Mouse (Mus musculus) hindbrain, postnatal 0 days (tissue): ENCODE data around the gene Slc39a8. TPM values are rescaled to one million over a fixed set of nuclear protein-coding genes. Genes with fewer than 3 reads are reported as not detected.

Source experiments
- ATAC-seq: fragments of 200-750 bp; cut with Nextera tagmentation; 2 replicates; pipeline ENCODE4 v1.8.0; 2017; ENCODE audit warnings: mild to moderate bottlenecking, moderate TSS enrichment, moderate library complexity
- DNase-seq: peaks from one replicate; pipeline ENCODE4 v3.0.0-alpha.2; 2015; ENCODE audit warnings: low spot score
- H3K27ac ChIP-seq: fragments of 300-500 bp; sonication (generic); 2 replicates; pipeline ENCODE4 v1.5.1; 2014; ENCODE audit warnings: mild to moderate bottlenecking
- H3K27me3 ChIP-seq: fragments of 300-500 bp; sonication (generic); 2 replicates; pipeline ENCODE4 v1.6.1; 2014; ENCODE audit warnings: low read length, mixed read lengths; ENCODE audit not compliant: insufficient read depth
- H3K36me3 ChIP-seq: fragments of 300-500 bp; sonication (generic); 2 replicates; pipeline ENCODE4 v1.6.1; 2014; ENCODE audit warnings: low read length, mixed read lengths; ENCODE audit not compliant: insufficient read depth
- H3K4me1 ChIP-seq: fragments of 300-500 bp; sonication (generic); 2 replicates; pipeline ENCODE4 v1.6.1; 2014; ENCODE audit warnings: antibody characterized with exemption, low read length, mixed read lengths; ENCODE audit not compliant: insufficient read depth
- H3K4me2 ChIP-seq: fragments of 300-500 bp; sonication (generic); 2 replicates; pipeline ENCODE4 v1.6.1; 2014; ENCODE audit warnings: low read depth, mild to moderate bottlenecking, low read length, moderate library complexity, mixed read lengths
- H3K4me3 ChIP-seq: fragments of 300-500 bp; sonication (generic); 2 replicates; pipeline ENCODE4 v1.5.1; 2014; ENCODE audit warnings: low read length
- H3K9ac ChIP-seq: fragments of 300-500 bp; sonication (generic); replicated peaks from 2 replicates; pipeline ENCODE4 v1.6.1; 2014; ENCODE audit warnings: mild to moderate bottlenecking, low read length, moderate library complexity, mixed read lengths
- H3K9me3 ChIP-seq: fragments of 300-500 bp; sonication (generic); 2 replicates; pipeline ENCODE4 v1.6.1; 2016; ENCODE audit warnings: low read length, mixed read lengths
- CTCF ChIP-seq: IDR thresholded peaks from 2 replicates; pipeline ENCODE4 v1.5.1; 2016; ENCODE audit warnings: antibody characterized with exemption, control low read depth, low read depth
- WGBS: fragments of 180-500 bp; shearing (Covaris S2); extraction: QIAGEN DNeasy Blood & Tissue Kit; methylation state at CpG from one replicate; pipeline ENCODE4 v1.1.7; 2014; 5-methylcytosine and 5-hydroxymethylcytosine counted together
- polyA plus RNA-seq: library from polyadenylated mRNA; unstranded; fragments of >200 nt; fragmentation: Nextera tagmentation; extraction: Ambion mirVana; gene quantifications from 2 replicates; pipeline ENCODE4 v1.2.1, GENCODE M21; 2015
- total RNA-seq: library from RNA; depleted of rRNA; stranded (reverse); fragments of >200 nt; gene quantifications from 2 replicates; pipeline ENCODE4 v1.2.3, GENCODE M21; 2014; rRNA removed

Slc39a8 gene
- total and polyA plus RNA-seq, 2 experiments from 2014 or later = 15.5 to 22.4 TPM

- Histone ChIP-seq H3K27me3 (no peaks in the 10 kb centered on the region), H3K9me3 (no peaks in the 10 kb centered on the region), H3K4me2 (no peak overlapping the region), H3K4me3 (no peak overlapping the region), H3K36me3 (no peaks in the 10 kb centered on the region), H3K27ac (no peak overlapping the region), H3K9ac (no peak overlapping the region), H3K4me1 (no peaks in the 10 kb centered on the region)
- DNase-seq (peak; percentile 7), ATAC-seq (no peak)
- TF ChIP-seq CTCF = peak; percentile 42; the same call in 1 of the 2 replicates
- 88% methylated on average over 4 of the region's 4 CpGs for WGBS
These were observed 103.1 kb downstream of the Slc39a8 start for GRCm38 (mm10) chr3:135928184-135928583.

- Histone ChIP-seq H3K9ac (no peak overlapping the region), H3K4me3 (no peak overlapping the region), H3K4me2 (no peak overlapping the region), H3K36me3 (no peaks in the 10 kb centered on the region), H3K9me3 (no peaks in the 10 kb centered on the region), H3K4me1 (no peaks in the 10 kb centered on the region), H3K27me3 (no peaks in the 10 kb centered on the region), H3K27ac (no peak overlapping the region)
- WGBS = 82% methylated on average over 2 of the region's 2 CpGs
- TF ChIP-seq CTCF = no peak
- ATAC-seq (no peak), DNase-seq (no peak)
These were observed 112.4 kb downstream of the Slc39a8 start for GRCm38 (mm10) chr3:135937455-135937854.

Other genes with a start within 250 kb of the Slc39a8 start
- gene Nfkb1, start 133.7 kb upstream of the Slc39a8 start, total RNA-seq = 21.9 and 40.1 TPM in 2 replicates
- 5.0 and 5.1 TPM in 2 replicates for gene Nfkb1, start 133.7 kb upstream of the Slc39a8 start, polyA plus RNA-seq